Mouse (Mus musculus) regulatory T cell (primary cell): Measurements from ENCODE around the gene Cntn1.

Source experiments
- in situ Hi-C: fragments of 300-600 bp; cut with MboI, MseI; formaldehyde crosslinking; loops from one replicate; pipeline ENCODE4 v1.15.1; 2025; ENCODE audit warnings: high pct_unique_total_duplicates

The Cntn1 gene

GRCm38 (mm10) chr15:92137026-92137425 lies 86.1 kb downstream of the Cntn1 start:
- in situ Hi-C loops, result no loop called here

GRCm38 (mm10) chr15:92141972-92142371 lies 91.0 kb downstream of the Cntn1 start:
- in situ Hi-C loops, result no loop called here

- in situ Hi-C loops, result no loop called here
These were observed 104.0 kb downstream of the Cntn1 start for GRCm38 (mm10) chr15:92154921-92155320.

GRCm38 (mm10) chr15:92160855-92161162 lies 109.8 kb downstream of the Cntn1 start:
- in situ Hi-C loops, result no loop called here

GRCm38 (mm10) chr15:92161163-92162025 lies 110.4 kb downstream of the Cntn1 start:
- in situ Hi-C loops, result no loop called here

DNA sequence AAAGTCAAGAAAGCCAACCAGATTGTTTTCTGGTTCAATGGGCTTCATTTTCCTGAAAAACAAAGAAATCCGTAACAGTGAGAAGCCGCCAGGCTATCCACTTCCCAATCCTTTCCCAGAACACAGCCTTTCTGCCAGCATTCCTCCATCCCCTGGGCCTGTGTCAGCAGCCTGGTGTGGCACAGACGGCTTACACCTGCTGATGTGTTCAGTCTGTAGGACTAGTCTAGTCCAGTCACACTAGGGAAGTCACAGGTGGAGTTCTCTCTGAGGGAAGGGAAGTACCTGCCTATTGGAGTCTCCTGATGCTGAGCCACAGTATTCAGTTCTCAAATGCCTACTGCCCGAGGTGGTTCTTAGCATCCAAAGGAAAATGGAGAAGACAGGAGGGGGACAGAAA lies 111.9 kb downstream of the Cntn1 start:
- in situ Hi-C loops, result no loop called here

DNA sequence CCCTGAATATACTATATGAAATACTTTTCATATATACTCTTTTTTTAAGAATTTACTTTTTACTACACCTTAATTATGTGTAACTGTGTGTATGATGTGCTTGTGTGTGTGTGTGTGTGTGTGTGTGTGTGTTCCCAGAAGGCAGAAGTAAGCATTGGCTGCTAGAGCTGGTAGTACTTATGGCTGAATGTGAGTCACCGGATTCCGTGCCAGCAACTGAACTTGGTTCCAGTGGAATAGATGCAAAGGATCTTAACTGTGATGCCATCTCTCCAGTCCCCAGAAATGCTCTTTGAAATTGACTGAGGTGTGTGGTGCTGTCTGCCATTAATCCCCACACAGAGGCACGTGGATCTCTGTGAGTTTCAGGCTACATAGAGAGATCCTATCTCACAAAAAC lies 113.2 kb downstream of the Cntn1 start:
- in situ Hi-C loops, result no loop called here

- in situ Hi-C loops, result no loop called here
These were observed 115.3 kb downstream of the Cntn1 start for GRCm38 (mm10) chr15:92166266-92166665.

DNA sequence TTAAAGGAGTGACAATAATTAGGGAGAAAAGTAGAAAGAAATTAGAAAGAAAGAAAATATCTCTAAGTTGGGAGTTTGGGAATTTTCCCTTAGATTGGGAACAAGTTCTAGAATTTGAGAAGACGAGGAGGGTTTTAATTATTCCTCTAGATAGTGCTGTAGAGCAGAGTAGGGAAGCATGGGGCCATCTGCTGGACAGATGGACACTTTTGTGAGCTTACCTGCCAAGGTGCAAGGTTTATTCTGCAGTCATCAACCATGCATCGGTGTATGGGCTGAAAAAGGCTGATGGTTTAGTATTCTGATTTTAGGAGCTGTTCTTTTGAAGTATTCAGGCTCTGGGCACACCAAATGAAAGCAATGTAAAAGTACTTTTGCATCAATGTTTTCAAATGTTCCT lies 124.8 kb downstream of the Cntn1 start:
- in situ Hi-C loops, result no loop called here

DNA sequence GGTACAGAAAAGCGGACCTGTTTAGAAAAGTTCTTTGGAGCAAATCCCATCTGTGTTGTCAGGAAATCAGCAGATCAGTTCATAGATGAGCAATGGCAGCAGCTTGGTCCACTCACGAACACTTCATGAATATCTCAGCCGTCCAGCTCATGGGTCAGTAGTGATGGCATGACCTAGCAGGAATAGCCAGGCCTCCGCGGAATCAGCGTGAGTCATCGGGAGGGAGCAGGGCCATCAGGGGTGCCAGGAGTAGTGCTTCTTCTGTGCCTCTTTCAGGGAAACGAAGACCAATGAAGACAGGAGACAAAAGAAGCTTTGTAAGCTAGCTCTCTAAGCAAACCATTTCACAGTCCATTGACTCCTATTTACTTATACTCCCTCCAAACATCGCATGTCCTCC lies 126.4 kb downstream of the Cntn1 start:
- in situ Hi-C loops, result no loop called here

DNA sequence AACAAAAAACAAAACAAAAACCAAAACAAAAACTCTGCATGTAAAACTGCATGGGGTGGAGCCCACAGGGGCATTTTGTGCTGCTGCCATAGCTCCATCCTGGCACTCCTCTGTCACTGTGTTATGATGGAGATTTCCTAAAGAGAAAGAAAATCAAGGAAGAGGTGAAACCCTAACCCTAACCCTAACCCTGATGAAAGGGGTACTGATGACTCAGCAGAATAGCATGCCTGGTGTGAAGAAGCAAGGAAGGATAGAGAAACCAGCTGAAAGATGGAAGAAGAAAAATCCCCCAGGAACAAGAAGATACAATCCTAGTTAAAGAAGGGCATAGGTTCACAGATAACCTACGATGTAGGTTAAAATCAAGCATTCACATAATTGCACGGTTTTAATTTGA lies 134.5 kb downstream of the Cntn1 start:
- in situ Hi-C loops, result no loop called here

DNA sequence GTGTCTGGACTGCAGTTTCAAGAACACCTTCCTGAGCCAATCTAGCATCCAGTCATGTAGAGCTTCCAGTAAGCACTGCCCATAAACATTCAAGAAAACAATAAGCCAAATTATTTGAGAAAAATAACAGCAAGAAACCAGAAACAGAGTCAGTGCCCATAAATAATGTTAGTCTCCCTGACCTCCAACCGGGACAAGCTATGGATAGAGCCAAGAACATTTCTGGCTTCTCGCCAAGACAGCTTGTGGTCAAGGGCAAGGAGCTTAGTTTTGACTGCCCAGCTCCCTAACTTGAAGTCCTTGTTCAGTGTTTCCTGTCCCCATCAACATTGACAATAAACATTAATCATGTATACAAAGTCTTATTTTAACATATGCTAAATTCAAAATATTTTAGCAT lies 139.0 kb downstream of the Cntn1 start:
- in situ Hi-C loops, result no loop called here

DNA sequence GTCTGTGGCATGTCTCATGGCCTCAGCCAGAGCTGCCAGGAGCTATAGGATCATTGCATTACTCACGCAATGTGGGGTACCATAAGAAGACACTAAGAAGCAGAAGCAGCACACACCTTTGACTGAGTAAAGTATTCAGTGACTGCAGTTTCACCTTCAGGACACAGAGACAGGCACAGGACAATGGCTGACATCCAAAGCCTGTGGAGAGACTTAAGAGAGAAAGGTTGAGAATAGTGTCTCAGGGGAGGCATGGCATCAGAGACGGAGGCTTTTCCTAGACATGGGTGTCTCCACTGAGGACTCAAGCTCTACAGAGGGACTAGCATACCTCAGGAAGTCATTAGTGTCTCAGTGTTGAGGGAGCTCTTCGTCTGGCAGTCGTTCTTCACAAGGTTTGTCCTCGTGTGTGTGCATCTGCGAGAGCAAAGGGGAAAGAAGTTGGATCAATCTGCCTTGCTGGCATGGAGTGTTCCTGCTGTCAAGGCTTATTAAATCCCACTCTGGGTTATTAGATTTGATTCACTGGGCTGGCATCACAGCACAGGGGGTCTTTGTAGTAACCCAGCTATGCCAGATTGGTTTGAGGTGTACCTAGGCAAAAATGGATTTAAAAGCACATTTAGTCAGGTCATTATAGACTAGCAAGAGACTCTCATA lies 149.5 kb downstream of the Cntn1 start:
- in situ Hi-C loops, result loop anchor here (25.0 kb wide), 1 partner anchor 913 kb away; no protein-coding TSS in a partner anchor

- in situ Hi-C loops, result loop anchor here (25.0 kb wide), 1 partner anchor 919 kb away; no protein-coding TSS in a partner anchor
These were observed 155.7 kb downstream of the Cntn1 start for GRCm38 (mm10) chr15:92206695-92207094.

DNA sequence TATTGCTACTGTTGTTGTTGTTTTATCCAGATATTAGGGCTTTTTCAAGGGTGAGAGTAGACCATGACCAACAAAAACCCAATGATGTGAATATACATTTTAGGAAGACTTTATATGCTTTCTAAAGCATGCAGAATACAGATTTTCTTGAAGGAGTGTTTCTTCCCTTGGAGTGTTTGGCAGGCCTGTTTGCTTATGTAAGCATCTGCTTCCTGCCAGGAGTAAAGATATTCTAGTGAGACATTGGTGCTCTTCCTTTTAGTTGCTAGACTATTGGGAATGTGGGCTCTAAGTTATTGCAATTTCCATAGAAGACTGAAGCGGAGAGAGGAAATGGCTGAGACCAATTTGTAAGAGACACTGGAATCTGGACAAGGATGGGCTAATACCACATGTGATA lies 158.8 kb downstream of the Cntn1 start:
- in situ Hi-C loops, result loop anchor here (25.0 kb wide), 1 partner anchor 922 kb away; no protein-coding TSS in a partner anchor

DNA sequence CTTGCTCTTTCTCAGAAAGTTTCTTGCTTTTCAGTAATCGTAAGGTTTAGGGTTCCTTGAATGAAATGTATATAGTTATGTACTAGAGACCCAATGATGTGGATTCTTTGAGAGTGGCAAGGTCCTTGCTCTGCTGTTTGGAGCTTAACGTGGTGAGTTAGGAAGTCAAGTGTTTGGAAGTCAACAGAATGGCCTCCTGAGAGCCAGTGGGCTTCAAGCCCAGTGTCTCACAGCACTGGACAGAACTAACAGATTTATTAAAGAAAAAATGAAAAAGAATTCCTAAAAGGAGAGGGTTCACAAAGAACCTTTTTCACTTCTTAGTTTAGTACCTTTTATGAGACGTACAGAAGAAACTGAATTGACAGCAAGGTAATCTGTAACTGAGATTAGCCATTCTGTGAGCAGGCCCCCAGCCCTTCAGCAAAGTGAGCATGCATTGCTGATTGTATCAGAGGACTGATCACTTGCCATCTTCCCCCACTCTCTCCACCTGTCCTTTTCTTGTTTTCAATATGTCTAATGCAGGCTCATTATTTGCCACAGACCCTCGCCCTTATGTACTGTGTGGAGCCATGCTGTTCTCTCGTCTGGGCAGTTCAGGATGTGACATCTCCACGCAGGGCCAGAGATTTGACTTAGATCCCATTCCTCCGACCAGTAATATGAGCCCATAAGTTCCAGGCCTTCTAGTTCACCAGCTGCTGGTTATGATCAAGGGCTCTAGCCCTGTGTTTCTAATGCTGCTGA lies 159.7 kb downstream of the Cntn1 start:
- in situ Hi-C loops, result loop anchor here (25.0 kb wide), 1 partner anchor 923 kb away; no protein-coding TSS in a partner anchor

- in situ Hi-C loops, result loop anchor here (25.0 kb wide), 1 partner anchor 929 kb away; no protein-coding TSS in a partner anchor
These were observed 164.9 kb downstream of the Cntn1 start for GRCm38 (mm10) chr15:92215841-92216240.

GRCm38 (mm10) chr15:92221446-92221845 lies 170.5 kb downstream of the Cntn1 start:
- in situ Hi-C loops, result loop anchor here (10.0 to 25.0 kb wide), 2 partner anchors 934 to 1623 kb away; no protein-coding TSS in a partner anchor

- in situ Hi-C loops, result loop anchor here (5.0 kb wide), 1 partner anchor 269 kb away; no protein-coding TSS in a partner anchor
These were observed 180.4 kb downstream of the Cntn1 start for GRCm38 (mm10) chr15:92231386-92231785.

DNA sequence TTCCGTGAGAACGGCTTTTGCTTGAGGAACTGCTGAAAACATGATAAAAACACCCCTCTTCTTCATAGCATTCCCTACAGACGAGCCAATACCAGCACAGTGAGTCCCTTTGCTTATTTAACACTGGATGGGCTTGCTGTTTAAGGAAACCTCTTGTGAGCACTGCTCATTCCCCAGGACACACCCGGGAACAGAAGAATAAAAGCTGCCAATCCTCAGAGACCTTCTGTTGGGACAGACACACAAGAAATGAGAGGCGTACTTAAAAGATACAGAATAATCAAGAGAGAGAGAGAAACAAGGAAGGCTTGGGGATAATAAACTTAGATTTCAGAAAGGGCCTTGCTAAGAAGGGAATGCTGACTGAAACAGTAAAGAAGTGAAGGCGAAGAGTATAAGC lies 184.9 kb downstream of the Cntn1 start:
- in situ Hi-C loops, result no loop called here

DNA sequence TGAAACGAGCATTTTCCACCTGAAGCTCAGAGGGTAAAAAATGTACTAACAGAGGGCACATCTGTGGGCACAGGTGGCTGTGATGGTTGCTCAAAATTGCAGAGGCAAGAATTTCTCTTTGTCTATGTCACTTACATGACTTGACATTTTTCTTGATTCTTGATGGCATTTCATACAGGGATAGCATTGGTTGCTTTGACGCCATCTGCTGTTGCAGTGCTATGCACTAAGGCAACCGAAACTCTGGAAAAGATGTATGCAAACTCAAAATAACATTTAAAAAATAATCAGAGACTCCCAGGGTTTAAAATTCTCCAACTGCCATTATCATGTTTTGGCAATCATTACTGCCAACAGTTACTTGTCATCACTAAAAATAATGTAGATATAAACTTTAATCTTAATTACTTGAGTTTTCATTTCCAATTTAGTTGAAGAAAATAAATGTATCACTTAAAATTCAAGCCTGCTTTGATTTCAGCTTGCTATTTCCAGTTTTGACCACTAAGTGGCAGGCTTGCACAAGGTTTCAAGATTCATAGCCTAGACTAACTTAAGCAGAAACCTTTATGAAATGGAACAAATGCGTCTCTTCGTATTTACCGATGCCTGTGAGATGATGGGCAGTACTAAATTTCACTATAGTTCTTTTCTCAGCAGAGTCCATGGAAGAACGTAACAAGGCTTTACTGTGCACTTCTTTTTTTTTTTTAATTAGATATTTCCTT lies 214.2 kb downstream of the Cntn1 start:
- in situ Hi-C loops, result no loop called here
